Mouse (Mus musculus) gastrocnemius, postnatal 36 days (tissue): ENCODE measurements around the gene Tsga10ip. TPM values are rescaled to one million over a fixed set of nuclear protein-coding genes. Genes with fewer than 3 reads are reported as not detected.
A peak's percentile ranks its signal among the peaks of the same experiment; 100 is the strongest.

Experiments used
- DNase-seq, 2 experiments: peaks; one replicate each; pipeline ENCODE4 v3.0.0; 2022
- intact Hi-C: fragments of 180-260 bp; cut with DNase I; formaldehyde crosslinking; loops from one replicate; pipeline ENCODE4 v1.15.1; 2025
- long read RNA-seq, 2 experiments: library from polyadenylated mRNA; stranded (forward); transcript quantifications; one replicate each; pipeline ENCODE4 v2.0.0; 2021
- total RNA-seq, 2 experiments: library from RNA; stranded (reverse); gene quantifications; 2 replicates each; pipeline ENCODE4 v1.2.3; 2021

Tsga10ip gene
- total RNA-seq: under 1 TPM; 0.52 to 0.64 TPM
- long read RNA-seq, experiment 1: 0 reads
- long read RNA-seq, experiment 2, partial matches to known transcripts: 0 of 3 reads
- long read RNA-seq, experiment 2, other reads (novel, unspliced or antisense): 3 of 3 reads

DNA sequence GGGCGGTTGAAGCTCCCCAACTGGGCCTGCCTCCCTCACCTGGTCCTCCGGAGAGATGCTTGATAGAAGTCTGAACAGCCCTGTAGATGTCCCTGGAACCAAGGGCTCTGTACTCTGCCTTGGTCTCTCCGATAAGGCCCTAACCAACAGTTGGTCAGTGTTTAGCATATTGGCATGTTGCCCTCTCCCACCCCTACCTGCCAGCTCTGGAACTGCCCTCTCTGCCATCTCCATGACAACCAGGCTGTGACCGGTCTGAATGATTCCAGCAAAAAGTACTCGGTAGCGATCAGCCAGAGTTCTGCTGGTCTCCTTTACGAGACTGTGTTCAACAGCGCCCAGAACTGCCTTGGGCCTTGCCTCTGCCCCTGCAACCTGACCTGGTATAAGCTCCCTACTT lies at the start of gene Tsga10ip:
Gene Tsga10ip (minus strand): TSS at position 234 of the 400 bp plus-strand sequence.
- intact Hi-C loops: no loop called here
- no peak for DNase-seq

DNA sequence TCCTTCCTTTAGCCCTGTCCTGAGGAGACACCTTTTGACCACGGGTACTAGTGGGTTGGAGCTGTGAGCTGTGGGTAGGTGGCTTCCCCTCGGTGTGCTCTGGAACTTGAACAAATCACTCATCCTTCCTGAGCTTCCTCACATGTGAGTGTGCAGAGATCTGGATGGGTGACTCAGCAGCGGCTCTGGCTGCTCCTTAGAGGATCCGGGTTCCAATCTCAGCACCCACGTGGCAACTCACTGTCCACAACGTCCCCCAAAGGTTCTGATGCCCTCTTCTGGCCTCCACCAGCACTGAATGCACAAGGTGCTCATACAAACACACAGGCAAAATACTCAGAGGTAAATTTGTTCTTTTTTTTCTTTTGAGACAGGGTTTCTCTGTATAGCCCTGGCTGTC lies 49.4 kb upstream of the Tsga10ip start:
- intact Hi-C loops: no loop called here
- DNase-seq: no peak

DNA sequence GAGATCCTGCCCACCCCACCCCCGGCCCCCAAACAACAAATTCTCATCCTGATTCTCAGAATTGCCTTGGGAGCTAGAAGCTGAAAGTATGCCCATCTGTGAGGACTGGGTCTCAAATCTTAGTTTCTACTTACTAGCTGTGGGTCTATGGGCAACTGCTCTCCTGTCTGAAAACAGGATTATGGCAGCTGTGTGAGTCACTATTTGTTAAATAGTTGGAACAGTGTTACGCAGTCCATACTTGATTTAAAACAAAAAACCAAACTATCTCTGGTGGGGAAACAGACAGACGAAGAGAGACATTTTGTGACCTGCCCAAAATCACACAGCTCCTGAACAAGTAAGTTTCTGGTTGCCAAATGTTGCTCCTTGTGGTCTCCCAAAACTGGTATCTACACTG lies 47.3 kb upstream of the Tsga10ip start:
- DNase-seq: no peak
- intact Hi-C loops: no loop called here

DNA sequence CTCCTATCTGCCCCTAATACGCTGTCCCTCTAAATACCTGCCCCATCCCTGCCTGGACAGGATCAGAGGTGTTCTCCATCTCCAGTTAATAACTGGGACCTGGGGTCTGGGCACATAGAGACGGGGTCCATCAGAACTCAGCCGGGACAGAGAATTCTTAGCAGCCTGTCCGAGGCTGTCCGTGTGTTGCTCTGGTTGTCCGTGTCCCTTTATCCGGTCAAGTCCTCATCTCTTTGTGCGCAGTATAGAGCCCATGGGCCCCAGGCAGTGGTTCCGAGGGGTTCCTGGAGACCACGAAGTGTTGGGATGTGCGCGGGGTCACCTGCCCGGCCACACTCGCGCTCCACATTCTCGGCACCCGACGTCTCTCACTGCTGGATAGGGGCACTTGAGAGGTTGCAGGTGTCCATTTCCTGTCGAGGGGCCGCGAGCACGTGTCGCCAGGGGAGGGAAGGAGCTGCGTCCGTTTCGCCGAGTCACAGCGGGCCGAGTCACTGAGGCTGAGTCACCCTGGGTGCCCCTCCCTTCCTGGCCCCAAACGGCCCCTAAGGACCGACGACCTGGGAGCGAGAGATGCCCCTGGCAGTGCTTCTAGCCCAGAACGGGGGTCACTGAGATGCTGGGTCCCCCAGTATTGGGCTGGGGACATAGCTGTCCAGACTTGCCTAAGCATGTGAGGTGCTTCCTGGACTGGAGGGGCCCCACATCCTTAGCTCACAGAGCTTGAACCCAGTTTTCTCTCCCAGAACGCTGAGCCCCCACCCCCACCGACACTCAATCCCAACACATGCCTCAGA lies 46.2 kb upstream of the Tsga10ip start:
- no peak for DNase-seq
- intact Hi-C loops: no loop called here

DNA sequence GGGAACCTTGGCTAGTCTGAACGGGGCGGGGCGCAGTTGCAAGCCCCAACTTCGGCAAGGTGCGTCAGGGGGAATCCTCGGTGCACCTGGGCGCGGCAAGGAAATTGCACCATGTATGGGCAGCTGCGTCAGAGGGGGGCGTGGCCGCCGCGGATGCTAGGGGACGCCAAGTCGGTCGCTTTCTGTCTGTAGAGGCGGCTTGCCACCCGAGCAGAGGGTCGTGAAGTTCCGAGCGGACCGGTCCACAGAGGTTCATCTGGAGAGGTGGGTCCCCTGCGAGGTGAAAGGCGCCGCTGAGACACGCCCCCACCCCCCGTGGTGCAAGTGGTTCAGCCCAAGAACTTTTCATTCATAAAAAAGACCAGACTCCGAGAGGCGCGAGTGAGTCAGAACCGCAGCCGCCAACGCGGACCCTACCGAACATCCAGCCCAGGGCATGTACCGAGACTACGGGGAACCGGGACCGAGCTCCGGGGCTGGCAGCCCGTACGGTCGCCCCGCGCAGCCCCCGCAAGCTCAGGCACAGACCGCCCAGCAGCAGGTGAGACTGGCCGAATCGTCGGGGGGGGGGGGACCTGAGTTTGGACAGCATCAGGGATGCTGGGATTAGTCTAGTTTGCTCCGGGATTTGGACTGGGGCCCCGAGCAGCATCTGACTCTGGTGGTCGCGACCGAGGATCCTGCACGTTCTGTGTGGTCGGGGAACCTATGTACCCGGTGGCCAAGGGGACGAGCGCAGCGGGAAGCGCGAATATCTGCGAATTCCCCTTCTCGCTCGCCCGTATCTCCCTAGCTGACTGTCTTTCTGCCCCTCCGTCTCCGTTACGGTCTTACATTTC lies 45.4 kb upstream of the Tsga10ip start, which contains the start of gene Fosl1:
Gene Fosl1 (plus strand): TSS at position 33 of the 839 bp plus-strand sequence.
- intact Hi-C loops: no loop called here
- peak in 1 of 2 experiments; percentile 57 for DNase-seq

DNA sequence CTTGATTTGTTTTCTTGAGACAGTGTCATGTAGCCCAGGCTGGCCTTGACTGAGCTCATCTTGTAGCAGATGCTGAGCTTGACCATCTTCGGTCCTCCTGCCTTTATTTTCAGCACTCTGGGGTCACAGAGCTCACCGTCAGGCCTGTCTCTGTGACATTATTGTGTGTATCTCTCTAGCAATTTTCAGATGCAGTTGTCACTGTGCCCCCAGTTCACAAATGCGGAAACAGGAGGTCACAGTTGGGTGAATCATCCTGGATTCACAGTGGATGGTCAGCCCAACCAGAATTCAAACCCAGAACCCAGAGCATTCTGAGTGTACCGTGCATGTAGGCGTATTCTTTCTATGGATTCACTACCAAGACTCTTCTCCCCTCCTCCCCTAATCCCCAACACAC lies 43.4 kb upstream of the Tsga10ip start:
- DNase-seq: no peak
- intact Hi-C loops: no loop called here

DNA sequence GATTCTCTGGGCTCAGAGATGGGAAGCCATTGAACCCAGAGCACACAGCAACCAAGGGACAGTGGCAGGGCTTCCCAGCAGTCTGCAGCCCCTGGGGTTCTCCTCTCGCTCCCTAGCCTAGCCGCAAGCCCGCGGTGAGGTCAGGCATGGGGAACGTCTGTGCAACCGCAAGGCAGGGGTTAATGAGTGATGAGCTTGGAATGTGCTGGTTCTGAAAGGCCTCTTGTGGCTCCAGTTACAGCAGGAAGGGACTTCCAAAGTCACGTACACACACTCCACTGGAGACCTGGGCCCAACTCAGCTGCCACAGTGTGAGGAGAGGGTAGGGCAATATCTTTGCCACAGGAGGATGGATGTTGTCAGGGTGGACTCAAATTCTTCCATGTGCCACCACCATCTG lies 42.6 kb upstream of the Tsga10ip start:
- intact Hi-C loops: no loop called here
- DNase-seq: no peak

DNA sequence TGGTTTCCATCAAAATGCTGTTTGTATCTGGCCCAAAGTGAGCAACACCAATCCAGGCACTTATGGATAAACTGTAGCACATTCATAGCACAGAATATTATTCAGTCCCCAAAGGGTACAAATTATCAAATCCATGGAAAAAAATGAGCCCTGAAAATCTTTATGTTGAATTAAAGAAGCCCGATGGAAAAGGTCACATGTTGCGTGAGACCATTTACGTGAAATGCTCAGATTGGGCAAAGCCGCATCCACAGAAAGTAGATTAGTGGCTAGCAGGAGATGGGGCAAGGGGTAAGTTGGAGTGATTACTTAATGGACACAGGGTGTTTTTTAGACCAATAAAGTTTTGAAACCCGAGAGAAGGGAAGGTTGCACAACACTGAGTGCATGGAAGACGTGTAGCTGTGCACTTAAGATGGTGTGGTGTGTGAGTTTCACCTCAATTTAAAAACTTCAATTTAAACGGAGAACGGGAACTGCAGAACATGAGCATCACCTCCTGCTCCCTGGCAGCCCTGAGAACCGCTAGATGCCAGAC lies 42.1 kb upstream of the Tsga10ip start:
- intact Hi-C loops: no loop called here
- no peak for DNase-seq

DNA sequence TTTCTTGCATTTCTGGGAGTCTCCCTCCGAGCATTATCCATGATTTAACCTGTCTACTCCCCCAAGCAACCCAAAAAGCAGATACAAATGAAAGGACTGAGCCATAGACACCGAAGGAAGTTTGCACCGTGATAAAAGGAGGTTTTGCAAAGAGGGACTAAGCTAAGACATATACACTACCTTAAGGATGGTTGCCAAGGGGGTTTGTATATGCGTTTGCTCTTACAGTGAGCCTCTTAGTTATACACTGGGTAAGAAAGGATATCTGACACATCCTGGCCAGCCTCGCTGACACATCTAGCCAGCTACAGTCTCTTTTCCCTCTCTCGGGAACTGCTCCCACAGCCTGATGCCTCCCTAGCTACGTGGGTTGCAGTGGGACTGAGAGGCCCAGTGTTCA lies 31.6 kb upstream of the Tsga10ip start:
- intact Hi-C loops: loop anchor here (5.0 kb wide), 1 partner anchor 53 kb away; the partner anchor contains the start of gene Mus81
- DNase-seq: no peak

DNA sequence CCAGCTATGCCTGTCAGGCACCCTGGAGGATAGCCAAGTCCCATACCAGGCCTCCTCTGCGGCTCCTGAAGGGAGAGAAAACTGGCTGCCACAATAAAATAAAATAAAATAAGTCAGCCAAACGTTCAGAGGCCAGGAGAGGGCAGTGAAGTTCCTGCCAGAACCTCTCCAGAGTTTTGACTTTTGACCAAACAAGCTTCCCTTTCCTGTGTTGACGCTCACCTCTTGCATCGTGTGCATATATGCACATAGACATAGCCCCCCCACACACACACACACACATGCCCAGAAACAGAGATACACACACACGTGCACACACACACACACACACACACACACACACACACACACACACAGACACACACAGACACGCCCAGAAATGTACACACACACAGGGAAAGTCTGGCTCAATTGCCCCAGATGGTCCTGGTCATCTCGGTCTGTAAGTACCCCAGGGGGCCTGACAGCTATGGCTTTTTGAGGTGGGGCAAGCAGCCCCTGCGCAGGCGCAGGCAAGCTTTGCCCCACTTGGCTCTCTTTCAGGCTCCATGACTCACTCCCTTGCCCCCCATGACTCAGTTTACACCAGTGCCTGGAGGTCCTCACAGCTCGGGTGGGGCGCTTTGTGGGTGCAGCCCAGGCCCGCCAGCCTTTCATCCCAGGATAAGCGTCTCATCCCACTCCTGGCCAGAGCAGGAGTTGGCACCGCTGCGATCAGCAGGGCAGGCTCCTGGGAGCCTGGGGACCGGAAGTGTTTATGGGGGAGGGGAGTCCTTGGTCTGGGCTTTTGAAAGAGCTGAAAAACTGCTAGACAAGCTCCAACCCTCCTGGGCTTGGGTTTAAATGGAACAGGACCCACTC lies 30.9 kb upstream of the Tsga10ip start:
- no peak for DNase-seq

DNA sequence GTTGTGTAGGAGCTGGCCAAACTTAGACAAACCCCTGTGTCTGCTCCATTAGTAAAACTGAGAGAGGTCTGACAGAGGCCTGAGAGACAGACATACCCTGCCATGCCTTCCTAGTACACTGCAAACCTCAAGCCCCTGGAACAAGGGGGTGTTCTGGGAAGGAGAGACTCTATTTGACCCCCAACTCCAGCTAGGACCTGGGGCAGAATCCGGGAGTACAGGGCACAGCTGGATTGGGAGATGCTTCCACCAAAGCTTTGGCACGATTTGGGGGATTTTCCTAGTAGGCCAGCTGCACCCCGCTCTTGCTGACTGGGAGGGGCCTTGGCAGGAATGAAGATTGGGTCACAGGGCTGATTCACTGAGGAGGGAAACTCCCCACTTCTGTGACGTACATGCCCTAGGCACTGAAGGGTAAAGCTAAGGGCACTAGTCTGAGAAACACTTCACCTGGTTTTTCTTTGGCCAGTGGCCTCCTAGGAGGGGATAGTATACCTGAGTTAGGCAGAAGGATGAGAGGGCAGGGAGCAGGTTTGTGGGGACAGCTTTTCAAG lies 29.7 kb upstream of the Tsga10ip start:
- DNase-seq: no peak
- intact Hi-C loops: loop anchor here (5.0 kb wide), 1 partner anchor 55 kb away; the partner anchor contains the start of gene Mus81

More for the DNA sequence above, 30.9 kb upstream of the Tsga10ip start:
- intact Hi-C loops: loop anchor here (5.0 kb wide), 1 partner anchor 54 kb away; the partner anchor contains the start of gene Mus81

DNA sequence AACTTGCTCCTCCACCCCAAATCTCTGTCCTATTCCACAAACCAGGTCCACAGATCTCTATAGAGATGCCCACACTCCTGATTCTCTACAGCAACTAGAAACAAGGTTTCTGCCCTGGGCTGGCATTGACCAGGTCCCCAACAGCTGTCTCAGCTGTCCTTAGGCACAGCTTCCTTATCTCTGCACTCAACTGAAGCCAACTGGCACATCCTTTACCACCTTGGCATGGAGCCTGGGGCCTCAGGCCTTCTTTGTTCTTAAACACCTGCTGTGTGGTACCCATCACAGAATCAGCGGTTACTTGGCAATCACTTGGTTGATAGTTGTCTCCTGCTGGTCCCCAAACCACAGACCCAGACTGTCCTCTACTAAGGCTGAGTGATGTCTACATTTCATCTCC lies 28.1 kb upstream of the Tsga10ip start:
- intact Hi-C loops: loop anchor here (5.0 kb wide), 1 partner anchor 57 kb away; the partner anchor contains the start of gene Mus81
- DNase-seq: no peak

DNA sequence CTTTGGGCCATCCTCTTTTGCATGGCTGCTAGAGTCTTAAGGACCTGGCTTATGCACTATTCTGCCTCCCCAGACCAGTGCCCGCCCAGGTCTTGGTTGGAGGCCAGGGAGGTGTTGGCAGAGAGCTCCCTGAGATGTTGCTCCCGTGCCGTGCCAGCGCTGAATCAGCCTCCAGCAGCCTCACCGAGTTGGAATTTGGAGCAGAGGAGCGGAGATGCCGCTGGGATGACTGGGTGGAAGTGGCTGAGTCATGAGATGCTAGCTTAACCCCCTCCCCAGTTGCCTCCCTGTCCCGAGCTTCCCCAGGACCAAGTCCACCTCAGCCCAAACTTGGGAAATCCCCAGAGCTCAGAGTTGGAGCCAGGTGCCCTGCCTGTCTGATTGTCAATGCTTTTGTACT lies 27.5 kb upstream of the Tsga10ip start:
- peak; percentile 75 to 77 for DNase-seq
- intact Hi-C loops: loop anchor here (5.0 kb wide), 1 partner anchor 57 kb away; the partner anchor contains the start of gene Mus81

DNA sequence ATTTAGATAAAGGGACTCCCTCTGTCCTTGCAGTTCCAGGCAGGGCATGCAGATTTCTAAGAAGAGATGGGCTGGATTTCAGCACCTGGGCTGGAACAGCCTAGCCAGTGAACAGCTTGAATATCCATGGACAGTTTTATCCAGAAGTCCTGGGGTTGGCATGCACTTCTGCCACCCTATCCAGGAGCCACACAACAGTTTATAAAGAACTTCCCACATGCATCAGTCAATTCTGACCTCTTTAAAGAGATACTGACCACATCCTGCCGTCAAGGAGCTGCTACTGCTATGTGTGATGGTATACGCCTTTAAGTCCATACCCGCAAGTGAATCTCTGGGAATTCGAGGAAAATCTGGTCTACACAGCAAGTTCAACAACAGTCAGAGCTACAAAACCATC lies 26.9 kb upstream of the Tsga10ip start:
- no peak for DNase-seq
- intact Hi-C loops: no loop called here

DNA sequence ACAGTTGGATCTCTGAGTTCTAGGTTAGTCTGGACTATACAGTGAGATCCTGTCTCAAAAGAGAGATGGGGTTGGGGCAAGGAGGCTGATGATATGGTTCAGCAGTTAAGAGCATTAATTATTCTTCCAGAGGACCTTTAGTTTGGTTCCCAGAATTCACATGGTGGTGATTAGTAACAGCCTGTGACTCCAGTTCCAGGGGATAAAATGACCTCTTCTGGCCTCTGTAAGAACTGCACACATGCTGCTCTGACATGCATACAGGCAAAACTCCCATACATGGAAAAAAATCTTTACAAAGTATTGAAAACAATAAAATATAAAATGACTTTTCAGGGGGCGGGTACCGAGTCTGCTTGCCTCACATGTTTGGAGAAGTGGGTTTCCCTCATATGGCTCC lies 25.8 kb upstream of the Tsga10ip start:
- no peak for DNase-seq
- intact Hi-C loops: no loop called here

DNA sequence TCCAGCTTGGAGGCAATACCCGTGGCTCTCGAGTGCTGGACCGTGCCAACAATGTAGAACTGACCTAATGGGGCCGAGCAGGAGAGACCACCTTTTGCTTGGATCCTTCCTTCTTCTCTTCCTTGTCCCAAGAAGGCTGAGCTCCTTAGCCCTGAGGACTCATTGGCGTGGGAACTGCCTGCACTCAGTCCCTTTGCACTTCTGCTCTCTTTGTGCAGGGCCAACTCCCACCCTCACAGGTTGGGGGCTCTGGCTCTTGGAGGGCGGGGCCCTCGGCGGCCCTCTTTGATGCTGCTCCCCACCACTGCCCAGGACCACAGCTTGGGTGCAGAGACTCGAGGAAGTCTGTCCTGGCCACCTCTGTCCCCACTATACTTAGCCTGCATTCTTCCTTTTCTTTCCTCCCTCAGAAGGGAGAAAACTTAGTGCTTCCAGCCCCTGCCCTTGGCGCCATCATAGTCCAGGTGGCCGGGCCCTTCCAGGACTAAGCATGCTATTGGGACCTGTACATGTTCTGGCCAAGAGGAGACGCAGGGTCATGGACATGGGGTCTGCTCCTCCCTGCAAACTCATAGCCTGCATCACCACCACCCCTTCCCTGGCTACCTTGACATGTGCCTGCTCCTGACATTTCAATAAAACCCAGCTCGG lies 24.4 kb upstream of the Tsga10ip start:
- intact Hi-C loops: no loop called here
- DNase-seq: no peak

DNA sequence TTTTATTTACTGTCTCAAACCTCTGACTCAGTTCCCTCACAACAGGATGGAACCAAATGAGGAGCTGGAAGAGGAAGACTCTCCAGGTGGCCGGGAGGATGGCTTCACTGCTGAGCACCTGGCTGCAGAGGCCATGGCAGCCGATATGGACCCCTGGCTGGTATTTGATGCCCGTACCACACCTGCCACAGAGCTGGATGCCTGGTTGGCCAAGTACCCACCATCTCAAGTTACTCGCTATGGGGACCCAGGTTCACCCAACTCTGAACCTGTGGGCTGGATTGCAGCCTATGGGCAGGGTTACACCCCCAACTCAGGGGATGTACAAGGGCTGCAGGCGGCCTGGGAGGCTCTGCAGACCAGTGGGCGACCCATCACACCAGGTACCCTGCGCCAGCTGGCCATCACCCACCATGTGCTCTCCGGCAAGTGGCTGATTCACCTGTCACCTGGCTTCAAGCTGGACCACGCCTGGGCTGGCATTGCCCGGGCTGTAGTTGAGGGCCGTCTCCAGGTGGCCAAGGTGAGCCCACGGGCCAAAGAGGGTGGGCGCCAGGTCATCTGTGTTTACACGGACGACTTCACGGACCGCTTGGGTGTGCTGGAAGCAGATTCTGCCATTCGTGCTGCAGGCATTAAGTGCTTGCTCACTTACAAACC lies 23.7 kb upstream of the Tsga10ip start:
- intact Hi-C loops: no loop called here
- DNase-seq: no peak
